ENCODE assay signal across 8 mouse cellular contexts in genomic region chr15:31673038-31673437, GRCm38 (mm10).
A peak's percentile ranks its signal among the peaks of the same experiment; 100 is the strongest.
DNase-seq lines count a peak whose midpoint lies in the region; ATAC-seq and TF ChIP-seq lines count a peak whose summit lies in the region.
"Had no signal": no experiment of that assay in that cellular context is flagged by ENCODE, and none has a peak within 500 bp of the region (broad histone marks: within the 10 kb centered on the region; RNA-seq: fewer than 3 reads in every experiment).

No protein-coding gene starts in this region.

- H3K4me2 ChIP-seq in kidney, embryonic 16.5 days (replicated peaks; ENCODE audit: low read depth, low read length): no peak overlapping the region
- H3K4me2 ChIP-seq: limb, embryonic 12.5 days had no signal

- H3K9ac ChIP-seq in ES-E14 (ENCODE audit: insufficient read depth, low read depth, low read length, poor library complexity, severe bottlenecking): no peak overlapping the region
- H3K9ac ChIP-seq in kidney, embryonic 16.5 days (replicated peaks; ENCODE audit: low read length): no peak overlapping the region
- H3K9ac ChIP-seq: limb, embryonic 12.5 days had no signal

- no peaks in the 10 kb centered on the region for H3K36me3 ChIP-seq in ES-E14 (ENCODE audit: control insufficient read depth, insufficient read depth, low read length, poor library complexity, severe bottlenecking)
- H3K36me3 ChIP-seq in kidney, embryonic 16.5 days (ENCODE audit: insufficient read depth, low read length): no peaks in the 10 kb centered on the region
- H3K36me3 ChIP-seq: limb, embryonic 12.5 days had no signal

- H3K4me1 ChIP-seq in ES-E14 (ENCODE audit: control insufficient read depth in 2 of 2, insufficient read depth in 2 of 2, low read length in 2 of 2, poor library complexity in 1 of 2): no peaks in the 10 kb centered on the region
- no peaks in the 10 kb centered on the region; the same call in 1 of the 2 replicates for H3K4me1 ChIP-seq in kidney, embryonic 16.5 days (ENCODE audit: insufficient read depth, low read length)

- H3K27me3 ChIP-seq in kidney, embryonic 16.5 days (ENCODE audit: insufficient read depth, low read length): no peaks in the 10 kb centered on the region
- H3K27me3 ChIP-seq: limb, embryonic 12.5 days had no signal

- H3K4me3 ChIP-seq in ES-E14 (ENCODE audit: insufficient read depth in 1 of 2, low read depth in 1 of 2, low read length in 2 of 2, poor library complexity in 1 of 2, severe bottlenecking in 1 of 2): no peak overlapping the region
- H3K4me3 ChIP-seq in kidney, embryonic 16.5 days (ENCODE audit: low read length): no peak overlapping the region
- H3K4me3 ChIP-seq: limb, embryonic 12.5 days had no signal

- in situ Hi-C loops in ES-E14 (cut with MboI; ENCODE audit: low sequenced_read_pairs in 2 of 2, unreplicated experiment in 2 of 2): no loop called here

- ATAC-seq in kidney, embryonic 16.5 days (ENCODE audit: low FRiP score, low TSS enrichment): peak; percentile 49; the same call in 1 of the 2 replicates
- ATAC-seq in megakaryocyte-erythroid progenitor cell, adult 5-6 weeks (replicated peaks; ENCODE audit: low FRiP score, low TSS enrichment, poor library complexity, severe bottlenecking): no peak

- WGBS in kidney, embryonic 16.5 days: 47% methylated on average over 5 of the region's 5 CpGs

- H3K27ac ChIP-seq in ES-E14 (ENCODE audit: insufficient read depth, low read depth, low read length, poor library complexity, severe bottlenecking): no peak overlapping the region
- no peak overlapping the region for H3K27ac ChIP-seq in kidney, embryonic 16.5 days (ENCODE audit: low read length)
- H3K27ac ChIP-seq: limb, embryonic 12.5 days had no signal

- H3K9me3 ChIP-seq in ES-E14 (ENCODE audit: control insufficient read depth, insufficient read depth, low read depth, low read length): no peaks in the 10 kb centered on the region
- H3K9me3 ChIP-seq in kidney, embryonic 16.5 days (ENCODE audit: low read length): no peaks in the 10 kb centered on the region
- H3K9me3 ChIP-seq: limb, embryonic 12.5 days had no signal

- peak; percentile 12 for DNase-seq in layer of hippocampus, adult 11-12 months (ENCODE audit: low spot score)
- DNase-seq in layer of hippocampus, postnatal 14 days (ENCODE audit: low spot score in 2 of 2): no peak
- DNase-seq in ES-E14 (ENCODE audit: low read depth, low spot score): peak; percentile 11
- peak; percentile 25 for DNase-seq in cerebellum, adult 11-12 months
- DNase-seq in gastrocnemius, postnatal 25 days: no peak

TF ChIP-seq in ES-E14, 5 proteins besides CTCF, POLR2A, EP300 and RAD21:
- TF ChIP-seq ZC3H11A (IDR thresholded peaks at IDR 0.05; ENCODE audit: borderline replicate concordance, low read depth, low read length): no peak
- no peak for TF ChIP-seq CHD2 (IDR thresholded peaks at IDR 0.05; ENCODE audit: low read depth, low read length)
- TF ChIP-seq HCFC1 (IDR thresholded peaks at IDR 0.05; ENCODE audit: borderline replicate concordance, insufficient read depth, low read length): no peak

Comparison
In these comparisons a context has a peak if more than half of its experiments do, and no peak if none do; other contexts are left out.
1. DNase-seq: peak in layer of hippocampus, adult 11-12 months (single experiment), ES-E14 (single experiment) and cerebellum, adult 11-12 months (single experiment); none in layer of hippocampus, postnatal 14 days (0 of 2) and gastrocnemius, postnatal 25 days (single experiment).